Mouse (Mus musculus): ENCODE measurements around the gene Edf1. TPM values are rescaled to one million over a fixed set of nuclear protein-coding genes. Genes with fewer than 3 reads are reported as not detected.

Gene Edf1
- polyA plus RNA-seq, 1 experiment from 2014 or later = 263 TPM

GRCm38 (mm10) chr2:25569323-25569722 lies 11.7 kb downstream of the Edf1 start:
- WGBS (ENCODE audit: insufficient replicate concordance) = 87% methylated on average over 3 of the region's 3 CpGs

GRCm38 (mm10) chr2:25571221-25571620 lies 13.6 kb downstream of the Edf1 start:
- H3K4me3 ChIP-seq (ENCODE audit: low read depth, low read length) = no peak overlapping the region
- no peaks in the 10 kb centered on the region for H3K9me3 ChIP-seq (ENCODE audit: low read length)
- H3K27me3 ChIP-seq (ENCODE audit: insufficient read depth, low read length) = peaks cover 6% of the 10 kb centered on the region
- H3K4me2 ChIP-seq (ENCODE audit: low read depth, low read length) = no peak overlapping the region
- no peak overlapping the region for H3K9ac ChIP-seq (replicated peaks)
- no peak for DNase-seq
- no peak overlapping the region for H3K27ac ChIP-seq (ENCODE audit: low read depth)
- no peaks in the 10 kb centered on the region for H3K36me3 ChIP-seq (replicated peaks; ENCODE audit: insufficient read depth, low read length)
- H3K4me1 ChIP-seq (ENCODE audit: insufficient read depth) = peaks cover 21% of the 10 kb centered on the region
- TF ChIP-seq EP300 (IDR thresholded peaks at IDR 0.05; ENCODE audit: low read depth) = no peak
- no peak for TF ChIP-seq CTCF (IDR thresholded peaks at IDR 0.05; ENCODE audit: low read depth)
- WGBS (ENCODE audit: insufficient replicate concordance) = 74% methylated on average over 4 of the region's 4 CpGs
- no peak for ATAC-seq

More at GRCm38 (mm10) chr2:25569323-25569722, 11.7 kb downstream of the Edf1 start:
- no peak overlapping the region for H3K9ac ChIP-seq (replicated peaks)
- DNase-seq (no peak), ATAC-seq (no peak)
- TF ChIP-seq EP300 (IDR thresholded peaks at IDR 0.05; ENCODE audit: low read depth) (no peak), CTCF (IDR thresholded peaks at IDR 0.05; ENCODE audit: low read depth) (no peak)
- no peak overlapping the region for H3K4me3 ChIP-seq (ENCODE audit: low read depth, low read length)
- H3K4me2 ChIP-seq (ENCODE audit: low read depth, low read length) = no peak overlapping the region
- 0 out of 2 replicates have a peak, but pooled peaks cover 4% of the 10 kb centered on the region for H3K36me3 ChIP-seq (replicated peaks; ENCODE audit: insufficient read depth, low read length)
- no peak overlapping the region for H3K27ac ChIP-seq (ENCODE audit: low read depth)
- no peaks in the 10 kb centered on the region for H3K9me3 ChIP-seq (ENCODE audit: low read length)
- H3K27me3 ChIP-seq (ENCODE audit: insufficient read depth, low read length) = no peaks in the 10 kb centered on the region
- H3K4me1 ChIP-seq (ENCODE audit: insufficient read depth) = peaks cover 13% of the 10 kb centered on the region

GRCm38 (mm10) chr2:25573068-25573467 lies 15.4 kb downstream of the Edf1 start:
- no peak overlapping the region for H3K4me3 ChIP-seq (ENCODE audit: low read depth, low read length)
- ATAC-seq = no peak

DNA sequence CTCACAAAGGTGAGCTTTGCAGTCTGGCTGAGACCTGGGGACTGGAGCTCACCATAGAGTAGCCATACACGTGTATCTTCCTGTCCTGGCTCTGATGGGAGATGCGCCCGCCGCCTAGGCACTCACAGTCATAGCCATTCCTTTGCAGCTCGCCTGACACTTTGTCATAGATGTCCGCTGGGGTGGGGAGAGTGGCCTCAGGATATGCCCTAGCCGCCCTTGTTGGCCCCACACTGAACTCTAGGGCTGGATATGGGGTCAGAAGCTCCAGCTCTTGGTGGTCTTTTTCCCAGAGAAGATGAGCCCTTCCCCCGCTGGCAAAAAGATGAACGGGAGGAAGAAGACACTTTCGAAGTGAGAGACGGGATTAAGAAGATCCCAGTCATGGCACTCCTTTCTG lies 16.5 kb downstream of the Edf1 start:
- ATAC-seq (no peak), DNase-seq (no peak)
- Histone ChIP-seq H3K27me3 (ENCODE audit: insufficient read depth, low read length) (peaks cover 35% of the 10 kb centered on the region), H3K4me2 (ENCODE audit: low read depth, low read length) (peak overlapping the region; percentile 87), H3K36me3 (replicated peaks; ENCODE audit: insufficient read depth, low read length) (no peaks in the 10 kb centered on the region), H3K9me3 (ENCODE audit: low read length) (no peaks in the 10 kb centered on the region), H3K27ac (ENCODE audit: low read depth) (peak overlapping the region; percentile 69), H3K4me3 (ENCODE audit: low read depth, low read length) (peak overlapping the region; percentile 55), H3K9ac (replicated peaks) (peak overlapping the region; percentile 61), H3K4me1 (ENCODE audit: insufficient read depth) (peaks cover 33% of the 10 kb centered on the region)
- TF ChIP-seq CTCF (IDR thresholded peaks at IDR 0.05; ENCODE audit: low read depth) (no peak), EP300 (IDR thresholded peaks at IDR 0.05; ENCODE audit: low read depth) (no peak)
- 22% methylated on average over 11 of the region's 11 CpGs for WGBS (ENCODE audit: insufficient replicate concordance)

More at GRCm38 (mm10) chr2:25573068-25573467, 15.4 kb downstream of the Edf1 start:
- H3K9me3 ChIP-seq (ENCODE audit: low read length) = no peaks in the 10 kb centered on the region
- TF ChIP-seq CTCF (IDR thresholded peaks at IDR 0.05; ENCODE audit: low read depth) (no peak), EP300 (IDR thresholded peaks at IDR 0.05; ENCODE audit: low read depth) (no peak)
- no peaks in the 10 kb centered on the region for H3K36me3 ChIP-seq (replicated peaks; ENCODE audit: insufficient read depth, low read length)
- H3K4me2 ChIP-seq (ENCODE audit: low read depth, low read length) = no peak overlapping the region
- H3K9ac ChIP-seq (replicated peaks) = no peak overlapping the region
- H3K4me1 ChIP-seq (ENCODE audit: insufficient read depth) = peaks cover 31% of the 10 kb centered on the region
- no peak for DNase-seq
- WGBS (ENCODE audit: insufficient replicate concordance) = 79% methylated on average over 2 of the region's 2 CpGs
- peaks cover 25% of the 10 kb centered on the region for H3K27me3 ChIP-seq (ENCODE audit: insufficient read depth, low read length)
- no peak overlapping the region for H3K27ac ChIP-seq (ENCODE audit: low read depth)

DNA sequence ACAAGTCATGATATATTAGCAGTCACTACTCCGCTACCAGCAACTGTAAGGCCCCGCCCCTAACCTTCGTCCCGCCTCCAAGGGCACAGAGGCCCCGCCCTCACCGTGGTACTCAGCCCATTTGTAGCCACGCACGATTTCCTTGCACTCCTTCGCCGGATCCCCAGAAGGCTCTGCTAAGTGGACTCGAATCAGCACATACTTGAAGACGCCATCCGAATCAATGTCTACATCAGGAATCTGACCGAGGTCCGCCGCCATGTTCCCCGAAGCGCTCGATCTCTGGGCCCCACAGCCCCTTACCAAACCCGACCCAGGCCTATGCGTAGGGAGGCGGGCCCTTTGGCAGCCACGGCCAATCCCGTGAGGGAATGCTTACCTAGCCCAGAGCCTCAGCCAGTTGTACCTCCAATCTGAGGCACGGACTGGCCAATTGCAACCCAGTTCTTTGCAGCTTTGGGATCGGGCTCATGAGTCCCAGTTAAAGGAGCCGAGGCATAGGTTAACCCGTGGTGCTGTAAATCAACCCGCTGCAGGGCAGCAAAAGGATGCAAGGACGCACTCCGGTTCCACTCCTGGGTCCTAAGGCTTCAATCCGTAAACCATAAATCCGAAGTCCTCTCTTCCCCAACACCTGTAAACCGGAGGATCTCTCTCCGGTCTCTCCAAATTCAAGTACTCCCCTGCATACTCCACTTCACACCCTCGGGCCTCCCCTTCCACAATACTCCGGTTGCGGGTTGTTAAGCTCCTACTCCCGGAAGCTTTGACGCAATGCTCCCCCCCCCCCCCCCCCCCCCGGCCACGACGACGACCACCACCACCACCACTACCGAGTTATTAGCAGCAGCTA lies 17.2 kb downstream of the Edf1 start, which contains the start of the genes Mamdc4 and Phpt1:
TSS of gene Mamdc4 (minus strand) at position 267 of the 853 bp plus-strand sequence.
TSS of gene Phpt1 (minus strand) at position 646 of the 853 bp plus-strand sequence.
- Histone ChIP-seq H3K4me1 (ENCODE audit: insufficient read depth) (peaks cover 39% of the 10 kb centered on the region), H3K4me3 (ENCODE audit: low read depth, low read length) (peak within 1 kb of the TSS; percentile 55), H3K27me3 (ENCODE audit: insufficient read depth, low read length) (peaks cover 42% of the 10 kb centered on the region), H3K4me2 (ENCODE audit: low read depth, low read length) (peak within 1 kb of the TSS; percentile 87), H3K9me3 (ENCODE audit: low read length) (no peaks in the 10 kb centered on the region), H3K9ac (replicated peaks) (peak within 1 kb of the TSS; percentile 61), H3K36me3 (replicated peaks; ENCODE audit: insufficient read depth, low read length) (no peaks in the 10 kb centered on the region), H3K27ac (ENCODE audit: low read depth) (peak within 1 kb of the TSS; percentile 69)
- DNase-seq = peak; percentile 94
- ATAC-seq = peak; percentile 98
- TF ChIP-seq CTCF (IDR thresholded peaks at IDR 0.05; ENCODE audit: low read depth) (no peak), EP300 (IDR thresholded peaks at IDR 0.05; ENCODE audit: low read depth) (no peak)
- under 1% methylated on average over 43 of the region's 45 CpGs for WGBS (ENCODE audit: insufficient replicate concordance)

DNA sequence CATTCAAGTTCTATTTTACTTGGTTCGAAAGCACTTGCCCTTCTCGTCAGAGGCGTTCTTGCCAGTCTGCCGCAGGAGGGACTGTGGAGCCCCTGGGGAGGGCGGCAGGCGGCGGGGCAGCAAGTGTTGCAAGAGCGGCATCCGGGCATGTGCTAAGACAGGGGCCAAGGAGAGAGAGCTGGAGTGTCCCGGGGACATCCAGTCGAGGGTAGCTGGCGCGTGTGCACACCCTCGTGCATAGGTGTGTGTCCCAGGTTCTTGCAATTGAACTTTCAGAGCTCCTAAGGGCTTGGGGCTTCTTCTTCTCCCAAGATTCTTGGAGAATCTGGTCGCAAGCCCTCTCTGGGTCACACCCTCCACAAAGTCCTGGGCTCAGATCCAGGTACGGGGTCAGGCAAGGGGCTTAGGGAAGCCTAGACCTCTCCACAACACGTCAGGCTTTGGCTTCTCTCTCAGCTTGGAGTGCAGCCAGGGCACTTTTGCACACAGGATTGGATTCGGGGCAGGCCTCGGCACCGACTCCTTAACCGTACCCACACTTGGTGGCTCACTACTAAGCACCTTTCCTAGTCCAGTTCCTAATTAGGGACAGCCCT lies 17.9 kb downstream of the Edf1 start:
- H3K27ac ChIP-seq (ENCODE audit: low read depth) = peak overlapping the region; percentile 68; the same call in 1 of the 2 replicates
- peak overlapping the region; percentile 61 for H3K9ac ChIP-seq (replicated peaks)
- DNase-seq (peak; percentile 60), ATAC-seq (no peak)
- H3K4me2 ChIP-seq (ENCODE audit: low read depth, low read length) = peak overlapping the region; percentile 87
- no peaks in the 10 kb centered on the region for H3K9me3 ChIP-seq (ENCODE audit: low read length)
- peaks cover 49% of the 10 kb centered on the region for H3K27me3 ChIP-seq (ENCODE audit: insufficient read depth, low read length)
- TF ChIP-seq CTCF (IDR thresholded peaks at IDR 0.05; ENCODE audit: low read depth) = no peak
- no peak for TF ChIP-seq EP300 (IDR thresholded peaks at IDR 0.05; ENCODE audit: low read depth)
- peak overlapping the region; percentile 55 for H3K4me3 ChIP-seq (ENCODE audit: low read depth, low read length)
- H3K36me3 ChIP-seq (replicated peaks; ENCODE audit: insufficient read depth, low read length) = no peaks in the 10 kb centered on the region
- H3K4me1 ChIP-seq (ENCODE audit: insufficient read depth) = peaks cover 41% of the 10 kb centered on the region
- WGBS (ENCODE audit: insufficient replicate concordance) = 21% methylated on average over 19 of the region's 21 CpGs

All from liver, postnatal 0 days (tissue).